Mouse (Mus musculus): Measurements from ENCODE around the gene Klf12.

Klf12 gene

GRCm38 (mm10) chr14:100284119-100284860 lies at the start of gene Klf12:
Gene Klf12 (minus strand): TSS chr14:100284679.
- no peak for DNase-seq (ENCODE audit: extremely low spot score, low read depth, low spot score)

DNA sequence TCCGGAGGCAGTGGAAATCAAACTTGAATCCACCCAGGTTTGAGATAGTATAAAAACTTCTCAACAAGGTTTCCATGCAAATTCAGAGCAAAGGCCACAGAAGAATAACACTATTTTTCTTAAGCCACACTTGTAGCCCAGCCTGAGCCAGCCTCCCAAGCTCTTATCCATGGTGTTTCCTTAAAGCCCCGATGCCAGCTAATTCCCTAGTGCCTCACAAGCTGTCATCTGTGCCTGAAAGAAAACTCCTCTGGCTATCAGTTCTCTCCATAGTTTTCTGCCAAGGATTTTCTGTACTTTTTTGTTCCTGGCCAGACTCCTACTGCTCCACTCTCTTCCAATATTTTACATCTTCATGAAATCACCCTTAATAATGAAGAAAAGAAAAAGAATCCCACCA lies 48.9 kb upstream of the Klf12 start:
- no peak for DNase-seq (ENCODE audit: extremely low spot score, low read depth, low spot score)

DNA sequence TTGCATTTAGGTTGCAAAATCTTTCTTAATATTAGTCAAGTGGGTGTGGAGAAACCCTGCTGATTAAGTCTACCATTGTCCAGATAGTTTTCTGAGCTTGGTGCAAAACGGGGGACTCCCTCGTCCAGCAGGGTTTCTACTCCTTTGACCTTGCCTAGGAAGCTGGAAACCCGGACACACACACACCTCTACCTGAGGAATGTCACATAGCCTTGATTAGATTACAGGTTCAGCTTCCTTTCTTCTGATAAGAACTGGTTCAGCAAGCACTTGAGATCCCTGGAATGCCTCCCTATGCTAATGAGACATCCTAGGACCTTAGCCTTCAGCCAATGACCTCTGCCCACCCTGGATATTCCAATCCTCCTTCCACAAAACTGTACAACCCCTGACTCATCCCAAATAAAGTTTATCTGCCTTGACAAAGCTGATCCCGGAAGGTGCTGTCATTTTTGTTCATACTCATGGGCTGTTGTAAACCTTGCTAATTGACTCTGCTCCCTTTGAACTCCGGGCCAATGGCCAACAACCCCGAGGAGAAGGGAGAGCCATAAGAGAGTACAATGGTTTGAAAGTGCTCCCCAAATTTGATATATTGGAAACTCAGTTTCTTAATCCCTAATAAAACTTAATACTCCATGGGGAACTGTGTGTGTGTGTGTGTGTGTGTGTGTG lies 44.3 kb upstream of the Klf12 start:
- no peak for DNase-seq (ENCODE audit: extremely low spot score, low read depth, low spot score)

GRCm38 (mm10) chr14:100324303-100324702 lies 39.8 kb upstream of the Klf12 start:
- DNase-seq (ENCODE audit: extremely low spot score, low read depth, low spot score) = no peak

DNA sequence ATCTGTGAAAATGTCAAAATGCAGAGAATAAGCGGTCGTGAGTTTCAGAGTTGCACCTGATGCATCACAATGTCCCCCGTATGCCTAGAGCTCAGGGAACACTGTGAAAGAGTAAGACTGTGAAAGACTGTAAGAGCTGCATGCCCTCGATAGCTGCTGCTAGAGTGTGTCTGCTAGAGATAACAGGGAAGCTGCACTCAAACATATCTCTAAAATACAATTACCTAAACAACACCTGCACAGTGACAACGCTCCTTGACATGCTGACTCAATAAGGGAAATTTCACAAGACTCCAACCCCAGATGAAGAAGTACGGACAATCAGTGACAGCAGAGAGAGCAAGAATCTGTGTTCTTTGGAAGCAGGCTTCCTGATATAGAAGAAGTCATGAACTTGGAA lies 37.5 kb upstream of the Klf12 start:
- DNase-seq (ENCODE audit: extremely low spot score, low read depth, low spot score) = no peak

DNA sequence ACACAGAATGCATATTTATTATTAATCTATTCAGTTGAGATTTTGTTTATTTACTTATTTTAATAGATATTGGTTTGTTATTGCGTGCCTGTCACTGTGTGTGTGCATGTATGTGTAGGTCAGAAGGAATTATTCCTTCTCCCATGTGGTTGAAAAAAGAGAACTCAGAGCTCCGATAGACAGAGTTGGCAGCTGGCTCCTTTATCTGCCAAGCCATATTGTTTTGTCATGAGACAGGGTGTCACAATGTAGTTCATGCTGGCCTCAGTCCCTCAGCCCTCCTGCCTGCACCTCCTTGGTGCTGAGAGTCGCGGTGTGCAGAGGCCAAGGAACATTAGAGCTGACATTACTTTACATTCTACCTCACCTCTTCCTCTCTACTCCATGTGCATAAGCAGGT lies 32.3 kb upstream of the Klf12 start:
- DNase-seq (ENCODE audit: extremely low spot score, low read depth, low spot score) = no peak

DNA sequence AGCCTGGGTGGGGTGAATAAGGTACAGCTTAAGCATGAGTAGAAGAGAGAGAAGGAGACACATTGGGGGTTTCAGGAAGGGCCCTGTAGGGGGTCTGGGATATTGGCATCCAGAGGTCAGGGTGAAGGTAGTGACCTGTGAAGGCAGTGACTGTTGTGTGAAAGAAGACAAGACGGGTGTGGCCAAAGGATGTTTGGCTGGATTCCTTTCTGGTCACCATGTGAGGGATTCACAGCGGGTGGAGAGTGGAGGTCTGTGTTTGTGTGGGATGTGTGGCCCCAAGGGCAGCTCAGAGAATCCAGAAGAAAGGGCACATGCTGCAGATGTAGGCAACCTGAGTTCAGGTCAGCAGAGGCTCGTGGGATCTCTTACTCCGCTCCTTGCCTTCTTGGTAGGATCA lies 29.6 kb upstream of the Klf12 start:
- DNase-seq (ENCODE audit: extremely low spot score, low read depth, low spot score) = no peak

DNA sequence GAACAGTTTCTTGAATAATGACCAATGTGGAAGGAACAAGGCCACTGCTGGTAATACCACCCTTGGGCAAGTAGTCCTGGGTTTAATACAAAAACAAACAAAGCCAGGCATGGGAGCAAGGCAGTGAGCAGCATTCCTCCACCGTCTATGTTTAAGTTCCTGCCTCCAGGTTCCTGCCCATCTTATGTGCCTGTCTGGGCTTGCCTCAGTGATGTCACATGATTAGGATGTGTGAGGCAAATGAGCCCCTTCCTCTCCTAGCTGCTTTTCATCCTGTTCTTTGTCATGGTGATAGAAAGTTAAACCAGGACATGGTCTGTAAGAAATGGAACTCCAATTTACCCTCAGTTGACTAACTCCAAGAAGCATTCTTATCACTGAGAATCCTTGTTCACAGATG lies 16.4 kb upstream of the Klf12 start:
- no peak for DNase-seq (ENCODE audit: extremely low spot score, low read depth, low spot score)

DNA sequence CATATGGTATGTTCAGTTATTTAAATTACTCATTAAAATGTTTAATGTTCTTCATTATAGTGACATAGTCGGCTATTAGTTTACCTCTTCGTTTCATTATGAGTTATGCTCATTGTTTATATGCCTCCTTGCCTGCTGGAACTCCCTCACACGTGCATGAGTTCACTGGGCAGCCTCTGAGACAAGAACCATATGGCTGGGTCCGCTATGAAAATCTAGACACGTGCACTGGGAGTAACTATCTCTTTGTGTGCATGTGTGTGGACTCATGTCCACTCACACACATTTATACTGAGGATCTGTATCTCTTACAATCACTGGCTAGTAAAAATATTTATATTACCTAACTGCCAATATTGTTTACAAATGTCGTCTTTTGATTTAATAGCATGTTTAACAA lies 14.4 kb upstream of the Klf12 start:
- DNase-seq (ENCODE audit: extremely low spot score, low read depth, low spot score) = no peak

DNA sequence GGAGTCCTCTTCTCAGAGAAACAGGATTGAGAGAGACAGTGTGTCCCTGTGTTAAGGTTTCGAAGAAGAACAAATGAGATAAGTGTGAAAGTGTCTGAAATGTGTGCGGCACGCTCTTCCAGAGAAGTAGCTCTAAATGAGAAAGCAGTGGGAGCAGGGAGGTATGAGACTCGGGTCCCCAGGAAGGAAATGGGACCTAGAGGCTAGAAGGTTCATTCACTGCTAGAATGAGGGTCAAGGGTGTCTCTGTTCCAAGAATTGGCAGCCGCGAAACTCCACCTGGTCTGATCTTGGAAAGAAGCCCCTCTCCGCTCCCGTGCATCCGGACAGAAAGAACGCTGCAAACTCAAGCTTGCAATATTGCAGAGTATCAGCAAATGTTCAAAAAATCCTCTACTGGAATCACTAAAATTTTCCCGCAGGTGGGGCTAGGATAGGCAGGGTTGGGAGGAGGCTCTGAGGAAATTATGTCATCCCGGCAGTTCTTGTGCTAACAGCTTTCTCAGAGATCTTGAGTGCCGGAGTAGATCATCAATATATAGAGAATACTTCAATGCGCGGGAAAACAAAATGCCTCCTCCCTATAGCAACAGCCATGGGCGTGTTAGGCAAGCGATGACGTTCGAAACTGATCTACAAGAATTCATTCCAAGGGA lies 2.2 kb upstream of the Klf12 start:
- DNase-seq (ENCODE audit: extremely low spot score, low read depth, low spot score) = no peak

GRCm38 (mm10) chr14:100285656-100286585 lies 1.4 kb upstream of the Klf12 start:
- no peak for DNase-seq (ENCODE audit: extremely low spot score, low read depth, low spot score)

GRCm38 (mm10) chr14:100284861-100285655 lies 579 bp upstream of the Klf12 start:
- DNase-seq (ENCODE audit: extremely low spot score, low read depth, low spot score) = no peak

GRCm38 (mm10) chr14:100283411-100284118 lies 914 bp downstream of the Klf12 start:
- DNase-seq (ENCODE audit: extremely low spot score, low read depth, low spot score) = no peak

GRCm38 (mm10) chr14:100282651-100283050 lies 1.8 kb downstream of the Klf12 start:
- no peak for DNase-seq (ENCODE audit: extremely low spot score, low read depth, low spot score)

- DNase-seq (ENCODE audit: extremely low spot score, low read depth, low spot score) = no peak
Observed at GRCm38 (mm10) chr14:100281734-100282133, 2.7 kb downstream of the Klf12 start.

GRCm38 (mm10) chr14:100274179-100274578 lies 10.3 kb downstream of the Klf12 start:
- no peak for DNase-seq (ENCODE audit: extremely low spot score, low read depth, low spot score)

- no peak for DNase-seq (ENCODE audit: extremely low spot score, low read depth, low spot score)
Observed at GRCm38 (mm10) chr14:100260531-100260930, 23.9 kb downstream of the Klf12 start.

DNA sequence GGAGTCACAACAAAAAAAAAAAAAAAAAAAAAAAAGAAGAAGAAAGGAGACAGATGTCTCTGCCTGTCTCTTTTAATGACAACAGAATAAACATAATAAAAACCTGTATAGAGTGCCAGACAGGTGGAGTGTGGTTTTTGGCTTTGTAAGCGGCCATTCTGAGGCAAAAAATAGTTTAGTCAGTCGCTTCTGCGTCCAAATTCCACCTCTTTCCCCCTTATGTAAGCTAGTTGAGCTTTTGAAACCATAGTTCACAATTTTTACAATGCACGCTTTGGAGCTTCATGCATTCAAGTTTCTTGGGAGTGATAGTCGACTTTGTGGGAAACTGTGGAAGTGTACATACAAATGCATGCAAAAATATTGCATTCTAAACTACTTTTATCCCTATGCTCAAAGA lies 41.4 kb downstream of the Klf12 start:
- DNase-seq (ENCODE audit: extremely low spot score, low read depth, low spot score) = no peak

- no peak for DNase-seq (ENCODE audit: extremely low spot score, low read depth, low spot score)
Observed at GRCm38 (mm10) chr14:100239874-100240273, 44.6 kb downstream of the Klf12 start.

DNA sequence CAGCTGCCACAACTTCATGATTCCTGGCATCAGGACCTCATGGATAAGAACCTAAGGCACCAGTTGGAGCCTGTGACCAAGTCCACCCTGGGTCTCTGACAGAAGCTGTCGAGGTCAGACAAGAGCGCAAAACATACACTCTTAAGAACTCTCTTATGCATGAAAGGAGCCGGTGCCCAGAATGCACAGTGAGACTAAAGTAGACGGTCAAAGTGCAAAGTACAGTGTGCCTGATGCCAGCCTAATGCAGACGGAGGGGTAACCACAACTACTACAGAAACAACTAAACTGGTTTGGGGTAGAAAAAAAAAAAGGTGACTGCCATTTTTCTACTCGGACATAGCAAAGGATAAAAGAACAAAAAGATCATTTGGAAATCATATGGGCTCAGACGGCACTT lies 47.7 kb downstream of the Klf12 start:
- DNase-seq (ENCODE audit: extremely low spot score, low read depth, low spot score) = no peak
